ENCODE assay signal across 14 mouse cellular contexts in the genomic region with DNA sequence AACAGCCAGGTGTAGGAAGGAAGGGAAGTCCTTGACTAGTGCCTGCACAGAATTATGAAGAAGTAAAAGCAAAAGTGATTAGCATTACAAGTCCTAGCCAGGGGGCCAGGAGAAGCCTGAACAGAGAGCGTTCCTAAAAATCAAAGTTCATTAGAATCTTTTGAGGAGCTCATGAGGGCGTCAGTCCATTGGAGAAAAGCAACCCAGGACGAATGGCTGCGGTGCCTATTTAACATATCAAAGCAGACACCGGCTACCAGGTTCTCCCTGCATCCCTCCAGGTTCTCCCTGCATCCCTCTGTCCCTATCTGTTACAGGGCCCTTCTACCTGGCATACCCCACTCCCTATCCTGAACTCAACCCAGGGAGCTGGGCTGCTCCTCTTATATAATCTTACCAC.
"Had no signal": no experiment of that assay in that cellular context is flagged by ENCODE, and none has a peak within 500 bp of the region (broad histone marks: within the 10 kb centered on the region; RNA-seq: fewer than 3 reads in every experiment).

No protein-coding gene starts in this region.

- H3K9ac ChIP-seq: lung, embryonic 14.5 days; midbrain, embryonic 12.5 days; midbrain, embryonic 15.5 days; neural tube, embryonic 12.5 days; stomach, embryonic 15.5 days had no signal

- H3K27ac ChIP-seq: midbrain, embryonic 10.5 days; midbrain, embryonic 12.5 days; midbrain, embryonic 15.5 days; neural tube, embryonic 12.5 days; stomach, embryonic 15.5 days; stomach, postnatal 0 days had no signal

- H3K9me3 ChIP-seq: midbrain, embryonic 10.5 days; midbrain, embryonic 12.5 days; midbrain, embryonic 15.5 days; neural tube, embryonic 12.5 days; stomach, embryonic 15.5 days had no signal

- H3K36me3 ChIP-seq: midbrain, embryonic 10.5 days; midbrain, embryonic 12.5 days; midbrain, embryonic 15.5 days; neural tube, embryonic 12.5 days; stomach, embryonic 15.5 days had no signal

- H3K4me2 ChIP-seq: lung, embryonic 14.5 days; midbrain, embryonic 12.5 days; midbrain, embryonic 15.5 days; neural tube, embryonic 12.5 days; stomach, embryonic 15.5 days had no signal

- H3K4me1 ChIP-seq: midbrain, embryonic 10.5 days; midbrain, embryonic 12.5 days; midbrain, embryonic 15.5 days; neural tube, embryonic 12.5 days; stomach, embryonic 15.5 days had no signal

- H3K4me3 ChIP-seq: midbrain, embryonic 10.5 days; midbrain, embryonic 12.5 days; midbrain, embryonic 15.5 days; neural tube, embryonic 12.5 days; stomach, embryonic 15.5 days had no signal

- DNase-seq: lung, adult 18-20 months; lung, embryonic 14.5 days; lung, postnatal 10 days; lung, postnatal 4 days; right cerebral cortex, postnatal 14 days; thymus, adult 2 months; thymus, postnatal 14 days; thymus, postnatal 36 days had no signal

- H3K27me3 ChIP-seq: midbrain, embryonic 12.5 days; midbrain, embryonic 15.5 days; neural tube, embryonic 12.5 days; stomach, embryonic 15.5 days had no signal

- ATAC-seq: midbrain, embryonic 15.5 days had no signal
